30 mouse cellular contexts compared by ENCODE assay signal in genomic region chr3:52357265-52357953, GRCm38 (mm10).
DNase-seq lines count a peak whose midpoint lies in the region; ATAC-seq and TF ChIP-seq lines count a peak whose summit lies in the region.
"Had no signal": no experiment of that assay in that cellular context is flagged by ENCODE, and none has a peak within 500 bp of the region (broad histone marks: within the 10 kb centered on the region; RNA-seq: fewer than 3 reads in every experiment).

No protein-coding gene starts in this region.

- no peaks in the 10 kb centered on the region for H3K36me3 ChIP-seq in embryonic facial prominence, embryonic 14.5 days (ENCODE audit: control insufficient read depth, insufficient read depth, low read length)
- H3K36me3 ChIP-seq in embryonic facial prominence, embryonic 10.5 days (replicated peaks): no peaks in the 10 kb centered on the region
- no peaks in the 10 kb centered on the region for H3K36me3 ChIP-seq in hindbrain, embryonic 16.5 days (ENCODE audit: control insufficient read depth, insufficient read depth, low read length)
- no peaks in the 10 kb centered on the region for H3K36me3 ChIP-seq in hindbrain, embryonic 12.5 days
- H3K36me3 ChIP-seq in testis, adult 2 months (ENCODE audit: control insufficient read depth, insufficient read depth, low read length): no peaks in the 10 kb centered on the region
- H3K36me3 ChIP-seq: embryonic facial prominence, embryonic 12.5 days; forebrain, embryonic 12.5 days; hindbrain, embryonic 15.5 days; limb, embryonic 13.5 days; lung, embryonic 15.5 days; midbrain, embryonic 15.5 days; neural tube, embryonic 12.5 days had no signal

- peaks cover 10% of the 10 kb centered on the region; the same call in 1 of the 2 replicates for H3K4me1 ChIP-seq in embryonic facial prominence, embryonic 14.5 days (ENCODE audit: control insufficient read depth, insufficient read depth, low read length)
- H3K4me1 ChIP-seq in embryonic facial prominence, embryonic 10.5 days: no peaks in the 10 kb centered on the region
- H3K4me1 ChIP-seq in hindbrain, embryonic 16.5 days (ENCODE audit: control insufficient read depth, insufficient read depth, low read depth, low read length): no peaks in the 10 kb centered on the region
- no peaks in the 10 kb centered on the region for H3K4me1 ChIP-seq in hindbrain, embryonic 12.5 days
- no peaks in the 10 kb centered on the region; the same call in 1 of the 2 replicates for H3K4me1 ChIP-seq in testis, adult 2 months (ENCODE audit: control insufficient read depth, insufficient read depth, low read length)
- H3K4me1 ChIP-seq: embryonic facial prominence, embryonic 12.5 days; forebrain, embryonic 12.5 days; hindbrain, embryonic 15.5 days; lung, embryonic 15.5 days; midbrain, embryonic 15.5 days; neural tube, embryonic 12.5 days had no signal

- ATAC-seq in embryonic facial prominence, embryonic 14.5 days (ENCODE audit: low read depth): peak; percentile 33; the same call in 1 of the 2 replicates
- peak; percentile 40; the same call in 1 of the 2 replicates for ATAC-seq in hindbrain, embryonic 16.5 days
- no peak for ATAC-seq in hindbrain, embryonic 12.5 days (ENCODE audit: low FRiP score)
- ATAC-seq in granulocyte monocyte progenitor cell, adult 5-6 weeks (replicated peaks; ENCODE audit: poor library complexity, severe bottlenecking): no peak
- ATAC-seq: CD4-positive, CD25-positive, alpha-beta regulatory T cell, adult 4 months; intestine, embryonic 16.5 days; midbrain, embryonic 15.5 days had no signal

- H3K27ac ChIP-seq in embryonic facial prominence, embryonic 14.5 days (replicated peaks; ENCODE audit: low read depth, low read length): no peak overlapping the region
- no peak overlapping the region for H3K27ac ChIP-seq in embryonic facial prominence, embryonic 10.5 days (replicated peaks)
- H3K27ac ChIP-seq in hindbrain, embryonic 16.5 days (ENCODE audit: low read depth, low read length): no peak overlapping the region
- no peak overlapping the region for H3K27ac ChIP-seq in hindbrain, embryonic 12.5 days
- H3K27ac ChIP-seq in testis, adult 2 months (ENCODE audit: control insufficient read depth, insufficient read depth, low read depth, low read length): no peak overlapping the region
- H3K27ac ChIP-seq: embryonic facial prominence, embryonic 12.5 days; forebrain, embryonic 12.5 days; hindbrain, embryonic 15.5 days; limb, embryonic 13.5 days; liver, embryonic 14.5 days; lung, embryonic 15.5 days; macrophage; midbrain, embryonic 15.5 days; neural tube, embryonic 12.5 days had no signal

- no peak overlapping the region for H3K4me3 ChIP-seq in embryonic facial prominence, embryonic 14.5 days (ENCODE audit: low read depth, low read length)
- H3K4me3 ChIP-seq in embryonic facial prominence, embryonic 10.5 days: no peak overlapping the region
- no peak overlapping the region for H3K4me3 ChIP-seq in hindbrain, embryonic 16.5 days (ENCODE audit: low read length)
- no peak overlapping the region for H3K4me3 ChIP-seq in hindbrain, embryonic 12.5 days
- peak overlapping the region; percentile 48 for H3K4me3 ChIP-seq in testis, adult 2 months (ENCODE audit: control insufficient read depth, low read depth, low read length)
- H3K4me3 ChIP-seq: embryonic facial prominence, embryonic 12.5 days; erythroblast, embryonic 14.5 days; forebrain, embryonic 12.5 days; hindbrain, embryonic 15.5 days; limb, embryonic 13.5 days; lung, embryonic 15.5 days; midbrain, embryonic 15.5 days; neural tube, embryonic 12.5 days had no signal

- H3K9me3 ChIP-seq in embryonic facial prominence, embryonic 14.5 days (ENCODE audit: control insufficient read depth, low read length): no peaks in the 10 kb centered on the region
- H3K9me3 ChIP-seq in embryonic facial prominence, embryonic 10.5 days: no peaks in the 10 kb centered on the region
- H3K9me3 ChIP-seq in hindbrain, embryonic 16.5 days (ENCODE audit: control insufficient read depth, low read length): no peaks in the 10 kb centered on the region
- H3K9me3 ChIP-seq in hindbrain, embryonic 12.5 days (replicated peaks): no peaks in the 10 kb centered on the region
- H3K9me3 ChIP-seq: embryonic facial prominence, embryonic 12.5 days; forebrain, embryonic 12.5 days; hindbrain, embryonic 15.5 days; limb, embryonic 13.5 days; lung, embryonic 15.5 days; midbrain, embryonic 15.5 days; neural tube, embryonic 12.5 days had no signal

- no peak for TF ChIP-seq CTCF in testis, adult 2 months (IDR thresholded peaks at IDR 0.05; ENCODE audit: control insufficient read depth, insufficient read depth, insufficient replicate concordance, low read depth, low read length)

- DNase-seq in embryonic facial prominence, embryonic 14.5 days (ENCODE audit: low spot score): no peak
- DNase-seq in embryonic facial prominence, embryonic 10.5 days (ENCODE audit: low spot score): no peak
- no peak for DNase-seq in testis, postnatal 14 days (ENCODE audit: low spot score)
- DNase-seq in ovary, postnatal 10 days (ENCODE audit: low spot score): no peak
- DNase-seq: adrenal gland, postnatal 14 days; cerebellum, adult 8-10 months; kidney, adult 9 months; kidney, postnatal 36 days; layer of hippocampus, postnatal 36 days; retina, postnatal 1 day; right cerebral cortex, postnatal 25 days; spleen, adult 18-20 months; thymus, adult 18-20 months; thymus, postnatal 36 days had no signal

- H3K27me3 ChIP-seq in embryonic facial prominence, embryonic 14.5 days (replicated peaks; ENCODE audit: control insufficient read depth, insufficient read depth, low read length): no peaks in the 10 kb centered on the region
- H3K27me3 ChIP-seq in embryonic facial prominence, embryonic 10.5 days (replicated peaks; ENCODE audit: low read depth, poor library complexity, severe bottlenecking): no peaks in the 10 kb centered on the region
- H3K27me3 ChIP-seq in hindbrain, embryonic 16.5 days (replicated peaks; ENCODE audit: control insufficient read depth, insufficient read depth, low read length): no peaks in the 10 kb centered on the region
- H3K27me3 ChIP-seq in hindbrain, embryonic 12.5 days: no peaks in the 10 kb centered on the region
- H3K27me3 ChIP-seq in testis, adult 2 months (ENCODE audit: control insufficient read depth, insufficient read depth, low read length): no peaks in the 10 kb centered on the region
- H3K27me3 ChIP-seq: embryonic facial prominence, embryonic 12.5 days; forebrain, embryonic 12.5 days; hindbrain, embryonic 15.5 days; limb, embryonic 13.5 days; lung, embryonic 15.5 days; midbrain, embryonic 15.5 days; neural tube, embryonic 12.5 days had no signal

- TF ChIP-seq POLR2A in testis, adult 2 months (IDR thresholded peaks at IDR 0.05; ENCODE audit: control insufficient read depth, low read depth, low read length): no peak

- H3K4me2 ChIP-seq in embryonic facial prominence, embryonic 14.5 days (ENCODE audit: low read depth, low read length): no peak overlapping the region
- H3K4me2 ChIP-seq in hindbrain, embryonic 16.5 days (ENCODE audit: low read length): no peak overlapping the region
- no peak overlapping the region for H3K4me2 ChIP-seq in hindbrain, embryonic 12.5 days (replicated peaks)
- H3K4me2 ChIP-seq: embryonic facial prominence, embryonic 12.5 days; forebrain, embryonic 12.5 days; hindbrain, embryonic 15.5 days; limb, embryonic 13.5 days; lung, embryonic 15.5 days; midbrain, embryonic 15.5 days; neural tube, embryonic 12.5 days had no signal

- WGBS in embryonic facial prominence, embryonic 14.5 days: 81% methylated on average over 15 of the region's 15 CpGs
- 87% methylated on average over 15 of the region's 15 CpGs for WGBS in embryonic facial prominence, embryonic 10.5 days
- WGBS in hindbrain, embryonic 16.5 days: 81% methylated on average over 15 of the region's 15 CpGs
- 89% methylated on average over 15 of the region's 15 CpGs for WGBS in hindbrain, embryonic 12.5 days

- no peak overlapping the region for H3K9ac ChIP-seq in embryonic facial prominence, embryonic 14.5 days (ENCODE audit: low read depth, low read length)
- no peak overlapping the region for H3K9ac ChIP-seq in hindbrain, embryonic 16.5 days (ENCODE audit: low read depth, low read length)
- no peak overlapping the region for H3K9ac ChIP-seq in hindbrain, embryonic 12.5 days
- H3K9ac ChIP-seq: embryonic facial prominence, embryonic 12.5 days; forebrain, embryonic 12.5 days; hindbrain, embryonic 15.5 days; limb, embryonic 13.5 days; liver, embryonic 14.5 days; lung, embryonic 15.5 days; midbrain, embryonic 15.5 days; neural tube, embryonic 12.5 days had no signal

Comparison
In these comparisons a context has a peak if more than half of its experiments do, and no peak if none do; other contexts are left out.
1. ATAC-seq: peak in embryonic facial prominence, embryonic 14.5 days (single experiment) and hindbrain, embryonic 16.5 days (single experiment); none in hindbrain, embryonic 12.5 days (single experiment) and granulocyte monocyte progenitor cell, adult 5-6 weeks (single experiment).